ENCODE assay signal across 9 mouse cellular contexts in the genomic region with DNA sequence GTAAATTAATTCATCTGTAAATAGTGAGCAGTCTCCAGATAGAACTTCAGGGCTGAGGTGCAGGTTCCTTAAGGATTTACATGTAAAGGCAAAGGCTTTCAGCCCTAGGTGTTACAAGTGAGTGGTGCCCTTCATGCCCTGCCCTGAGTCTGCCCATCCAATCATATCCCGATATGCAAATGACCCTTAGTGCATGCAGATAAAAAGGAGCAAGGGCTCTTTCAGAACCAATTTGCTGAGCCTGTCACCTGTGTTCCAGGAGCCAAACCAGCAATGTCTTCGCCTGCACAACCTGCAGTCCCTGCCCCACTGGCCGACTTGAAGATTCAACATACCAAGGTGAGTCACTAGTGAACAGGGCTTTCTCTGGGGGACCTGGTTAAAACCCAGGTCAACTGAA.
DNase-seq lines count a peak whose midpoint lies in the region; ATAC-seq and TF ChIP-seq lines count a peak whose summit lies in the region.
"Had no signal": no experiment of that assay in that cellular context is flagged by ENCODE, and none has a peak within 500 bp of the region (broad histone marks: within the 10 kb centered on the region; RNA-seq: fewer than 3 reads in every experiment).

No protein-coding gene starts in this region.

- peak overlapping the region; percentile 43 for H3K4me2 ChIP-seq in heart, postnatal 0 days (ENCODE audit: low read depth, low read length)
- no peak overlapping the region for H3K4me2 ChIP-seq in liver, embryonic 11.5 days
- H3K4me2 ChIP-seq in forebrain, embryonic 15.5 days (replicated peaks): no peak overlapping the region
- H3K4me2 ChIP-seq: embryonic facial prominence, embryonic 15.5 days had no signal

- WGBS in heart, postnatal 0 days: 49% methylated on average over 3 of the region's 3 CpGs
- 49% methylated on average over 3 of the region's 3 CpGs for WGBS in liver, embryonic 11.5 days
- 74% methylated on average over 3 of the region's 3 CpGs for WGBS in forebrain, embryonic 15.5 days

- no peak for TF ChIP-seq CTCF in gastrocnemius, adult 2 months (IDR thresholded peaks at IDR 0.05)
- no peak for TF ChIP-seq CTCF in heart, postnatal 0 days (IDR thresholded peaks at IDR 0.05; ENCODE audit: low read depth)

- peak overlapping the region; percentile 57; the same call in 1 of the 2 replicates for H3K27ac ChIP-seq in gastrocnemius, adult 2 months
- H3K27ac ChIP-seq in heart, postnatal 0 days (ENCODE audit: low read depth): no peak overlapping the region; the same call in 1 of the 2 replicates
- H3K27ac ChIP-seq in liver, embryonic 11.5 days (ENCODE audit: low read depth, low read length): no peak overlapping the region
- no peak overlapping the region for H3K27ac ChIP-seq in forebrain, embryonic 15.5 days (replicated peaks)
- H3K27ac ChIP-seq: embryonic facial prominence, embryonic 15.5 days had no signal

- intact Hi-C loops in gastrocnemius, adult 2 months (cut with DNase I): no loop called here

- no peaks in the 10 kb centered on the region for H3K4me1 ChIP-seq in heart, postnatal 0 days (ENCODE audit: control insufficient read depth, insufficient read depth)
- no peaks in the 10 kb centered on the region for H3K4me1 ChIP-seq in liver, embryonic 11.5 days (replicated peaks; ENCODE audit: control insufficient read depth, insufficient read depth, low read length)
- no peaks in the 10 kb centered on the region for H3K4me1 ChIP-seq in forebrain, embryonic 15.5 days
- H3K4me1 ChIP-seq: embryonic facial prominence, embryonic 15.5 days had no signal

- no peaks in the 10 kb centered on the region for H3K9me3 ChIP-seq in heart, postnatal 0 days (replicated peaks; ENCODE audit: control insufficient read depth, low read length)
- no peaks in the 10 kb centered on the region for H3K9me3 ChIP-seq in liver, embryonic 11.5 days (ENCODE audit: control insufficient read depth, low read length)
- no peaks in the 10 kb centered on the region for H3K9me3 ChIP-seq in forebrain, embryonic 15.5 days
- H3K9me3 ChIP-seq: embryonic facial prominence, embryonic 15.5 days had no signal

- peak overlapping the region; percentile 46 for H3K4me3 ChIP-seq in gastrocnemius, adult 2 months
- H3K4me3 ChIP-seq in heart, postnatal 0 days (ENCODE audit: low read depth, low read length): peak overlapping the region; percentile 17; the same call in 1 of the 2 replicates
- no peak overlapping the region for H3K4me3 ChIP-seq in liver, embryonic 11.5 days (ENCODE audit: low read depth, low read length)
- no peak overlapping the region for H3K4me3 ChIP-seq in forebrain, embryonic 15.5 days
- H3K4me3 ChIP-seq: embryonic facial prominence, embryonic 15.5 days had no signal

- peak; percentile 44 for ATAC-seq in heart, postnatal 0 days (ENCODE audit: insufficient read depth, low read depth)
- ATAC-seq in liver, embryonic 11.5 days (replicated peaks; ENCODE audit: low FRiP score): peak; percentile 70
- ATAC-seq in forebrain, embryonic 15.5 days (replicated peaks): no peak

- DNase-seq in gastrocnemius, adult 2 months: no peak
- no peak for DNase-seq in gastrocnemius, postnatal 4 days (ENCODE audit: low spot score in 2 of 2)
- no peak for DNase-seq in heart, postnatal 0 days (ENCODE audit: low spot score)
- DNase-seq in liver, embryonic 11.5 days (ENCODE audit: low spot score): no peak
- peak; percentile 61 for DNase-seq in retina, postnatal 1 day
- DNase-seq in right cerebral cortex, postnatal 36 days (ENCODE audit: low spot score in 2 of 2): no peak
- DNase-seq in cerebellum, adult 11-12 months: no peak

- H3K36me3 ChIP-seq in heart, postnatal 0 days (replicated peaks; ENCODE audit: control insufficient read depth, insufficient read depth, low read length): no peaks in the 10 kb centered on the region
- no peaks in the 10 kb centered on the region for H3K36me3 ChIP-seq in liver, embryonic 11.5 days (ENCODE audit: control insufficient read depth, insufficient read depth, low read length)
- no peaks in the 10 kb centered on the region for H3K36me3 ChIP-seq in forebrain, embryonic 15.5 days
- H3K36me3 ChIP-seq: embryonic facial prominence, embryonic 15.5 days had no signal

- no peaks in the 10 kb centered on the region for H3K27me3 ChIP-seq in heart, postnatal 0 days (ENCODE audit: control insufficient read depth, insufficient read depth, low read length)
- H3K27me3 ChIP-seq in liver, embryonic 11.5 days (replicated peaks; ENCODE audit: control insufficient read depth, insufficient read depth, low read length): no peaks in the 10 kb centered on the region
- H3K27me3 ChIP-seq in forebrain, embryonic 15.5 days: no peaks in the 10 kb centered on the region
- H3K27me3 ChIP-seq: embryonic facial prominence, embryonic 15.5 days had no signal

- no peak overlapping the region; the same call in 1 of the 2 replicates for H3K9ac ChIP-seq in heart, postnatal 0 days (replicated peaks; ENCODE audit: low read depth, low read length)
- H3K9ac ChIP-seq in liver, embryonic 11.5 days (ENCODE audit: low read depth, low read length): no peak overlapping the region
- no peak overlapping the region for H3K9ac ChIP-seq in forebrain, embryonic 15.5 days (replicated peaks)
- H3K9ac ChIP-seq: embryonic facial prominence, embryonic 15.5 days had no signal

- TF ChIP-seq EP300 in heart, postnatal 0 days (IDR thresholded peaks at IDR 0.05; ENCODE audit: low read depth): no peak

Comparison
In these comparisons a context has a peak if more than half of its experiments do, and no peak if none do; other contexts are left out.
1. H3K4me3 ChIP-seq: peak in gastrocnemius, adult 2 months (single experiment) and heart, postnatal 0 days (single experiment); none in liver, embryonic 11.5 days (single experiment) and forebrain, embryonic 15.5 days (single experiment).